ENCODE assay signal across 14 mouse cellular contexts in the genomic region with DNA sequence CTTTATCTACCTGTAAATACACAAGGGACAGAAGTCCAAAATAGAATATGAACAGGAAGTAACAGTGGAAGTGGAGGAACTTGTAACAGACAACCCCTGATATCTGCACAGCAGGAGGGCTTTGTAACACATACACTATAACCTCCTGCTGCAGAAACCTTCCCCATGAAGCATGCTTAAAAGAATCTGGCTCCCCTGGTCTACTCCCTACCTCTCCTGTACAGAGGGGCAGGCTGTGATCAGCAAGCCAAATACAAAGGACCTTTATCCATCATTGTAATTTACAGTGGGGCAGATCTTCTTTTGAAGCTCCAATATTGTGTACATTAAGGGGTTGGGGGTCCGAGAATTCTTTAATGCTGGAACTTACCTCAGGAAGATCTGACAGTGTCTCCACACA.
"Had no signal": no experiment of that assay in that cellular context is flagged by ENCODE, and none has a peak within 500 bp of the region (broad histone marks: within the 10 kb centered on the region; RNA-seq: fewer than 3 reads in every experiment).

No protein-coding gene starts in this region.

- H3K27ac ChIP-seq: layer of hippocampus, adult 2 months; left cerebral cortex, adult 2 months; limb, embryonic 15.5 days; liver, embryonic 12.5 days; stomach, postnatal 0 days had no signal

- H3K27me3 ChIP-seq: limb, embryonic 15.5 days; liver, embryonic 12.5 days had no signal

- H3K9ac ChIP-seq: limb, embryonic 15.5 days; liver, embryonic 12.5 days; lung, embryonic 14.5 days had no signal

- H3K9me3 ChIP-seq: limb, embryonic 15.5 days; liver, embryonic 12.5 days had no signal

- DNase-seq: kidney, adult 18-20 months; kidney, postnatal 10 days; kidney, postnatal 4 days; lung, embryonic 14.5 days; lung, postnatal 10 days; lung, postnatal 4 days; right cerebral cortex, adult 18-20 months; right cerebral cortex, postnatal 25 days; thymus, postnatal 4 days had no signal

- H3K4me3 ChIP-seq: layer of hippocampus, adult 2 months; left cerebral cortex, adult 2 months; limb, embryonic 15.5 days; liver, embryonic 12.5 days had no signal

- H3K4me1 ChIP-seq: limb, embryonic 15.5 days; liver, embryonic 12.5 days had no signal

- ATAC-seq: liver, embryonic 12.5 days had no signal

- H3K4me2 ChIP-seq: limb, embryonic 15.5 days; liver, embryonic 12.5 days; lung, embryonic 14.5 days had no signal

- H3K36me3 ChIP-seq: limb, embryonic 15.5 days; liver, embryonic 12.5 days had no signal
